Mouse (Mus musculus) olfactory bulb, adult 2 months (tissue): ENCODE data around the gene Rps12.

Source experiments
- CTCF ChIP-seq: fragments of 200-500 bp; IDR thresholded peaks from 2 replicates; pipeline ENCODE4 v1.5.1; 2012; ENCODE audit warnings: low read depth, mild to moderate bottlenecking, low read length, moderate library complexity; ENCODE audit not compliant: insufficient read depth
- POLR2A ChIP-seq: fragments of 200-500 bp; IDR thresholded peaks from 2 replicates; pipeline ENCODE4 v1.6.1; 2012; ENCODE audit warnings: mild to moderate bottlenecking, low read depth, low read length, moderate library complexity; ENCODE audit not compliant: insufficient read depth

DNA sequence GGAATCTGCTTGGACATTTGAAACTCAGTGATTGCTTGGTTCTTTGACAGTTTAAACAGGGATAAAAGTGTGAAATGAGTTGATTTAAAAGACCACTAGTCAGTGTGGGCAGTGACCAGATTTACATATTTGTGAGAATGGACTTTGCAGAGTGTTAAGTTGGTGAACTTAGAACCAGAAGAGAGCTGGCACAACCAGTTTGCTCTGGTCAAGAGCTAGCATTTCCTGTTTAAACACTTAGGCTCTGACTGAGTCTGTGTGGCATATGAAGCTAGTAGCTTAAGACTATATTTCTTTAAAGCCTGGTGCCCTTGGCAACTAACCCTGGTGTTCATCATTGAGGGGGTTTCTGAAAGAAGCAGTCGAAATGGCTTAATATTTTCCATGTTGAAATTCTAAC, 11.1 kb upstream of the Rps12 start:
- no peak for TF ChIP-seq CTCF
- no peak for TF ChIP-seq POLR2A
